Mouse (Mus musculus) neural tube, embryonic 12.5 days (tissue): Measurements from ENCODE around the gene Parp9. TPM values are rescaled to one million over a fixed set of nuclear protein-coding genes. Genes with fewer than 3 reads are reported as not detected.

ENCODE experiments used
- polyA plus RNA-seq: library from polyadenylated mRNA; unstranded; fragments of >200 nt; fragmentation: Nextera tagmentation; extraction: Ambion mirVana; gene quantifications from 2 replicates; pipeline ENCODE4 v1.2.1, GENCODE M21; 2016

Gene Parp9
- polyA plus RNA-seq, 1 experiment from 2014 or later = 2.3 TPM

Other genes starting within 250 kb of the Parp9 start
- gene Dirc2, start 169.1 kb upstream of the Parp9 start, polyA plus RNA-seq = 33.4 and 34.9 TPM in 2 replicates
- gene Hspbap1, start 168.1 kb upstream of the Parp9 start, polyA plus RNA-seq = 20.0 and 21.9 TPM in 2 replicates
- gene Parp14, start 66.9 kb upstream of the Parp9 start, polyA plus RNA-seq = 0.56 and 0.57 TPM in 2 replicates
- 1.9 and 2.2 TPM in 2 replicates for gene Dtx3l, start 681 bp downstream of the Parp9 start, polyA plus RNA-seq
- 77.8 and 83.9 TPM in 2 replicates for gene Kpna1, start 40.3 kb downstream of the Parp9 start, polyA plus RNA-seq
- gene Wdr5b, start 102.7 kb downstream of the Parp9 start, polyA plus RNA-seq = 11.2 and 11.5 TPM in 2 replicates
- gene Fam162a, start 133.1 kb downstream of the Parp9 start, polyA plus RNA-seq = 162 and 187 TPM in 2 replicates
- 47.7 and 64.5 TPM in 2 replicates for gene Ccdc58, start 133.2 kb downstream of the Parp9 start, polyA plus RNA-seq
- 0.06 TPM in 1 of 2 replicates, not detected in the other for gene Csta1, start 192.8 kb downstream of the Parp9 start, polyA plus RNA-seq
- 1.5 TPM in 1 of 2 replicates, not detected in the other for gene Stfa2l1, start 218.3 kb downstream of the Parp9 start, polyA plus RNA-seq
- gene Gm5483, start 245.7 kb downstream of the Parp9 start, polyA plus RNA-seq = 1.5 and 2.6 TPM in 2 replicates